Mouse (Mus musculus): ENCODE measurements around the gene Duox1. TPM values are rescaled to one million over a fixed set of nuclear protein-coding genes. Genes with fewer than 3 reads are reported as not detected.

The Duox1 gene
- polyA plus RNA-seq, 1 experiment from 2014 or later, result 0.12 TPM

DNA sequence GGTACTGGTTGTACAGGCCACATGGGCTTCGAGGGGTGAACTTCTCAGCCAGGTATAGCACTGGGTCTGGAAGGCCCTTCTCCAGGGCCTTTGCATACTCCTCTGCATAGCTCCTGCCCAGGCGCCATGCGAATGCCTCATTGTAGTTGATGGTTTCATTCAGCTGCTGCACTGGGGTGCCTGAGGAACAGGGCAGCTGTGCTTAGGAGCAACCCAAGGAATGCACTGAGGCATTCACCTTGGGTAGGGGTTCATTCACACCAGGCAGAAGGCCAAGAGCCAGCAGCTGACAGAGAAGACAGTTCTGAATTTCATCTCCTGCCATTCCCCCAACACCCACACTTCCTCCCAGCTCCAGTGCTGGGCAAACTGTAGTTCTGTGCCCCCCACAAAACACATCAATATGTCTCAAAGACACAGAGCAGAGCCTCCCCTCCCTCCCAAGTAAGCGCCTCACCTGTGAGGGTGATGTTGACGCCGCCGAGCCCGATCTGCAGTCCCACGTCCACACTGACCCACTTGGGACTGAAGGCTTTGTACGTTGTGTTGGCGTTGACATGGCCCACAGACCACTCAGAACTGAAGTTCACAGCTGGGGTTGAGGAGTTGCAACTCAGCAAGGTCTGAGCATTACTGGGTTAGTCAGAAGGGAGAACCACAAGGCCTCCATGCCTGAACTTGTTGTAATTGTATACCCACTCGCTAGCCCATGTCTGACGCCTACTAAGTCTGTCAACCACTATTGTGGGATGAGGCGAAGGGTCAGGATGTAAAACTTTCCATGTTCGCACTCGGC is 10.2 kb upstream of the Duox1 start:
- peaks cover 56% of the 10 kb centered on the region for H3K27me3 ChIP-seq (ENCODE audit: control insufficient read depth, insufficient read depth, low read length)
- no peak overlapping the region for H3K27ac ChIP-seq
- H3K4me1 ChIP-seq (replicated peaks; ENCODE audit: control insufficient read depth, insufficient read depth, low read length), result peaks cover 13% of the 10 kb centered on the region; the same call in 1 of the 2 replicates
- no peaks in the 10 kb centered on the region for H3K36me3 ChIP-seq (replicated peaks; ENCODE audit: control insufficient read depth, insufficient read depth)
- ATAC-seq (ENCODE audit: low FRiP score), result no peak
- no peak overlapping the region for H3K9ac ChIP-seq
- H3K4me2 ChIP-seq (replicated peaks), result no peak overlapping the region
- H3K4me3 ChIP-seq (replicated peaks; ENCODE audit: low read length), result no peak overlapping the region
- H3K9me3 ChIP-seq (ENCODE audit: control insufficient read depth, low read length), result no peaks in the 10 kb centered on the region
- WGBS, result 87% methylated on average over 16 of the region's 16 CpGs
- DNase-seq (ENCODE audit: low spot score), result no peak

DNA sequence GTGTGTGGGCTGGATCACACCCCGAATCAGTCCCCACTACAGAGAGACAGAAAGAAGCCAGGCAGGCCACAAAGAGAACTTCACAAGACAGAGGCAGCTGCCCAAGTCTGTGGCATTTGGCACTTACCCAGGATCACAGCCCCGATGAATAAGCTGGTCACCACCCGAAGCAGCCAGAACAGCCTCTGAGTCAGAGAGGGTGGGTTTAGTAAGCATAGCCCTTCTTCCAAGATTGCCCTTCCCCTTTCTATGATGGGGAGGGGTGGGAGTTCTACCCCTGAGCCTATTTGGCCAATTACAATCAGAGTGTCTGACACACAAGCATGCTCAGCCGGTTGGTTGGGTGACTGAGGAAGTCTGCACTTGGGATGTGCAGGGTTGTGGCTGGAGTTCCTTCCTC is 9.3 kb upstream of the Duox1 start:
- ATAC-seq (ENCODE audit: low FRiP score) (peak; percentile 32; the same call in 1 of the 2 replicates), DNase-seq (ENCODE audit: low spot score) (no peak)
- WGBS, result 46% methylated on average over 4 of the region's 4 CpGs
- Histone ChIP-seq H3K27me3 (ENCODE audit: control insufficient read depth, insufficient read depth, low read length) (peaks cover 47% of the 10 kb centered on the region), H3K9me3 (ENCODE audit: control insufficient read depth, low read length) (no peaks in the 10 kb centered on the region), H3K4me1 (replicated peaks; ENCODE audit: control insufficient read depth, insufficient read depth, low read length) (peaks cover 10% of the 10 kb centered on the region; the same call in 1 of the 2 replicates), H3K4me2 (replicated peaks) (no peak overlapping the region), H3K9ac (no peak overlapping the region), H3K36me3 (replicated peaks; ENCODE audit: control insufficient read depth, insufficient read depth) (no peaks in the 10 kb centered on the region), H3K27ac (no peak overlapping the region), H3K4me3 (replicated peaks; ENCODE audit: low read length) (no peak overlapping the region)

DNA sequence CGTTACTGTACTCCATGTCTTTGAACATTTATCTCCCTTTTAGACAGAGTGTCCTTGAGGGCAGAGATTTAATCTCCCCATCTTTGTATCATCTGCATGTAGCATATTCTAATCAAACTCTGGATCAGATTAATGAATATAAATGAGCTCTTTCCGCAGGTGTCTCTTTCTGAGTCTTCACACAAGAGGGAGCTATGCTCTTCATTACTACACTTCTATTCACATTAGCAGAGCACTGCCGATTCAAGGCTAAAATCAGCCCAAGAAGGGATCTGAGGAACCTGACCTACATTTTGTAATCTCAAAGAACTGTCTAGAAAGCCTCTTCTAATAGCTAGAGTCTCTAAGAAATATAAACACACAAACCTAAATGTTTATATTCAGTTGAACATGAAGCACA is 5.8 kb upstream of the Duox1 start:
- ATAC-seq (ENCODE audit: low FRiP score), result no peak
- peaks cover 34% of the 10 kb centered on the region for H3K27me3 ChIP-seq (ENCODE audit: control insufficient read depth, insufficient read depth, low read length)
- no peak overlapping the region for H3K27ac ChIP-seq
- no peak overlapping the region for H3K9ac ChIP-seq
- 27% methylated on average over 3 of the region's 3 CpGs for WGBS
- H3K9me3 ChIP-seq (ENCODE audit: control insufficient read depth, low read length), result no peaks in the 10 kb centered on the region
- peaks cover 9% of the 10 kb centered on the region; the same call in 1 of the 2 replicates for H3K4me1 ChIP-seq (replicated peaks; ENCODE audit: control insufficient read depth, insufficient read depth, low read length)
- no peak overlapping the region for H3K4me2 ChIP-seq (replicated peaks)
- H3K36me3 ChIP-seq (replicated peaks; ENCODE audit: control insufficient read depth, insufficient read depth), result no peaks in the 10 kb centered on the region
- DNase-seq (ENCODE audit: low spot score), result peak; percentile 50
- H3K4me3 ChIP-seq (replicated peaks; ENCODE audit: low read length), result no peak overlapping the region

DNA sequence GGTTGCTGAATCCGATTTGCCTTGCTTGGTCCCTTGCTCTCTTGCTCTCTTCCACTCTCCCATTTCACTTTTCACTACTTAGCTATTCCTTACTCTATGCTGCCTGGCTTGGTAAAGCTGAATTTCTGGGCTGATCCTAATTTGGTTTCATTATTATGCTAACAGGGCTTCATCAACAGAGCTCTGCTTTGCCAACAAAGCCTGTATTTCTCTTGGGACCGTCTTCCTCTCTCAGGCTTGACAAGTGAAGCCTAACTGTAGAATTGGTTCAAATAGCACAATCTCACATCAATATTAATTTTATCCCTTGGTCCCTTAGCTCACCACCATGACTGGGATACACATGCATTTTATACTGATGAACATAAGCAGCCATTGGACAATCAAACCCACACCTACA is 3.9 kb upstream of the Duox1 start:
- H3K27ac ChIP-seq, result no peak overlapping the region
- peaks cover 33% of the 10 kb centered on the region for H3K27me3 ChIP-seq (ENCODE audit: control insufficient read depth, insufficient read depth, low read length)
- 42% methylated on average over 2 of the region's 2 CpGs for WGBS
- H3K4me2 ChIP-seq (replicated peaks), result no peak overlapping the region
- H3K36me3 ChIP-seq (replicated peaks; ENCODE audit: control insufficient read depth, insufficient read depth), result no peaks in the 10 kb centered on the region
- H3K4me1 ChIP-seq (replicated peaks; ENCODE audit: control insufficient read depth, insufficient read depth, low read length), result peaks cover 9% of the 10 kb centered on the region; the same call in 1 of the 2 replicates
- H3K4me3 ChIP-seq (replicated peaks; ENCODE audit: low read length), result no peak overlapping the region
- DNase-seq (ENCODE audit: low spot score), result no peak
- no peaks in the 10 kb centered on the region for H3K9me3 ChIP-seq (ENCODE audit: control insufficient read depth, low read length)
- no peak for ATAC-seq (ENCODE audit: low FRiP score)
- no peak overlapping the region for H3K9ac ChIP-seq

DNA sequence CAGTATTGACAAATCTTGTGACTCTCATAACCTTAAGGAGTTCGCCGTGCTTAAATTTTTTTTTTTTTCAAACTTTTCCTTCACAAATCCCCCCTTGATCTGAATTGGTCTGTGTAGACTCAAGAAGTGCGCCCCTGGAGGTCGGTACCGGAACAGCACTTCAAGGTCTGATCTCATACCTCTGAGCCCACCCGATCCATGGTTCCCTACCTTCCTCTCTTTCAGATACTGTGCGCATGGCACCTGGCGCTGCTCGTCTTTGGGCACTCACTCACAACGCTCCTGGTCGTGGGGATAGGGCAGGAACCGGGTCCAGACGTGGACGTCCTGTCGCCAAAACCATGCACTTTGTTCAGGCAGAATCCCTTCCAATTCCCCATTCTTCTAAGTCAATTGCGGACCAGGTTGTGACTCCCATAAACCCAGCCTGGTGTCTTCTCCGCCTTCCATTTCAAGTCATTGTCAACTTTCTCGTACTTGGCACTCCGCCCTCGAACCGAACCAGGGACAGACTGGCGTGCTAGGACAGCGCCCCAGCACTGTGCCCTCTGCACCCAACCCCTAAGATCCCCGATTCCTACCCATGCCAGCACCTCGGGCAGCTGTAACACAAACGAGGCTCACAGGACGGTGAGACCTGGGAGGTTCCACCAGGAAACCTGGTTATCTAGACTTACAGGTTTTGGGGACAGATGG is 2.6 kb upstream of the Duox1 start:
- Histone ChIP-seq H3K9ac (no peak overlapping the region), H3K9me3 (ENCODE audit: control insufficient read depth, low read length) (no peaks in the 10 kb centered on the region), H3K4me3 (replicated peaks; ENCODE audit: low read length) (peak overlapping the region; percentile 19), H3K27ac (no peak overlapping the region), H3K4me1 (replicated peaks; ENCODE audit: control insufficient read depth, insufficient read depth, low read length) (peaks cover 9% of the 10 kb centered on the region; the same call in 1 of the 2 replicates), H3K27me3 (ENCODE audit: control insufficient read depth, insufficient read depth, low read length) (peaks cover 32% of the 10 kb centered on the region), H3K4me2 (replicated peaks) (peak overlapping the region; percentile 39), H3K36me3 (replicated peaks; ENCODE audit: control insufficient read depth, insufficient read depth) (no peaks in the 10 kb centered on the region)
- ATAC-seq (ENCODE audit: low FRiP score) (0 out of 2 replicates have a peak, but pooled peaks have one; percentile 31), DNase-seq (ENCODE audit: low spot score) (peak; percentile 80)
- 4% methylated on average over 27 of the region's 27 CpGs for WGBS

DNA sequence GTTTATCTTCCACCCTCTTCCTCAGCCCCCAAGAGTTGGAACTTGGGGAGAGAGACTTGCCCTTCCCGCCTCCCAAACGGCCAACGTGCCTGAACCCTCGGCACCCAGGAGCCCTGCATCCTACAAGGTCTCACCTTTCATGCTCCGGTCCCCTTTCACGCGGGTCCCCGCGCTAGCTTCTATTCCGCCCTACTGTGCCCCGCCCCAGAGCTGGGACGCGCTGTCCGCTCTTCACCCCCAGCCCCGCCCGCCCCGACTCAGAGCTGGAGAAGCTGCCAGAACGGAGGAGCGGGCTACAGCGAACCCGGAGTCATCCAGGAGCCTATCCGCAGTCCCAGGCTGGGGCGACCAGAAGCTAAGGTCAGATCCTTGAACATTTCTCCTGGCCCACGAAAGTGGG is 1.9 kb upstream of the Duox1 start, which contains the start of gene Duoxa1:
Duoxa1 (minus strand) TSS at position 195 of the 400 bp plus-strand sequence.
- Histone ChIP-seq H3K4me2 (replicated peaks) (peak within 1 kb of the TSS; percentile 39), H3K9me3 (ENCODE audit: control insufficient read depth, low read length) (no peaks in the 10 kb centered on the region), H3K4me3 (replicated peaks; ENCODE audit: low read length) (peak within 1 kb of the TSS; percentile 19), H3K4me1 (replicated peaks; ENCODE audit: control insufficient read depth, insufficient read depth, low read length) (peaks cover 9% of the 10 kb centered on the region; the same call in 1 of the 2 replicates), H3K36me3 (replicated peaks; ENCODE audit: control insufficient read depth, insufficient read depth) (no peaks in the 10 kb centered on the region), H3K27ac (no peak within 1 kb of the TSS), H3K27me3 (ENCODE audit: control insufficient read depth, insufficient read depth, low read length) (peaks cover 32% of the 10 kb centered on the region), H3K9ac (0 out of 2 replicates have a peak within 1 kb of the TSS, but pooled peaks have one; percentile 8)
- DNase-seq (ENCODE audit: low spot score) (no peak), ATAC-seq (ENCODE audit: low FRiP score) (no peak)
- WGBS, result 3% methylated on average over 24 of the region's 24 CpGs

DNA sequence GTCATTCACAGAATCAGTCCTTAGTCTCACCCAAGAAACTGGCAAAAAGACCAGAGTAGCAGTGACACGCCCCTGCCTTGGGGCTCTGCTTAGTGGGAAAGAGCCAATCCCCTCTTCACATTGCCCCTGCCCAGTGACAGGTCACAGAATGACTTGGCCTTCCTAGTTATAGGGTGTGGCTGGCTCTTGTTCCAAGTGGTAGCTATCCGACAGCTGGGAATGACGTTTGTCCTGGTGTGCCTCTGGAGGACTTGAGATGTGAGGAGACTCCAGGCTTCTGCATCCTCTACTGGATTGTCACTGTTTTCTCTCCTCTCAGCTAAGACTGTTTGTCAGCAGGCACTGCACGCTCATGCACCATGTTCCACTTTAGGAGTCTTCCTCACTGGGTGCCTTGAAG is 1.9 kb downstream of the Duox1 start:
- no peak overlapping the region for H3K27ac ChIP-seq

DNA sequence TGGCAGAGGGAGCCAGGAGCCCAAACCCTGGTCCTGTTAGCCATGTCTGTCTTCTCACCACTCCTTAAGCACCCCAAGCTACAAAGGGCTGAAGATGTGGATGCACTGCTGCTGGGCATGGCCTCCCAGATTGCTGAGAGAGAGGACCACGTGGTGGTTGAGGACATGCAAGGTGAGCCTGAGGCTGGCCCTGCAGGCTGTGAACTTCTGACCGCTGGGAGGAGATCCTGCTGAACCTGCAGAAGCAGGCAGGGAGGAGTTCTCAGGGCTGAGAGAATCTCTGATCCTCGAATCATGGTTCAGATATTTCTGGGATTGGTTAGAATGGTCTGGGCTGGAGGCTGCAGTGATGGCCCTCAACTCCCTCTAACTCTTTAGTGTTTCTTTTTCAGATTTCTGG is 8.5 kb downstream of the Duox1 start:
- Histone ChIP-seq H3K4me3 (replicated peaks; ENCODE audit: low read length) (no peak overlapping the region), H3K9me3 (ENCODE audit: control insufficient read depth, low read length) (no peaks in the 10 kb centered on the region), H3K9ac (no peak overlapping the region), H3K27me3 (ENCODE audit: control insufficient read depth, insufficient read depth, low read length) (no peaks in the 10 kb centered on the region), H3K27ac (no peak overlapping the region), H3K36me3 (replicated peaks; ENCODE audit: control insufficient read depth, insufficient read depth) (no peaks in the 10 kb centered on the region), H3K4me2 (replicated peaks) (no peak overlapping the region), H3K4me1 (replicated peaks; ENCODE audit: control insufficient read depth, insufficient read depth, low read length) (no peaks in the 10 kb centered on the region)
- 52% methylated on average over 3 of the region's 3 CpGs for WGBS
- no peak for DNase-seq (ENCODE audit: low spot score)
- no peak for ATAC-seq (ENCODE audit: low FRiP score)

More for the DNA sequence above, 1.9 kb downstream of the Duox1 start:
- H3K9me3 ChIP-seq (ENCODE audit: control insufficient read depth, low read length), result no peaks in the 10 kb centered on the region
- no peaks in the 10 kb centered on the region for H3K36me3 ChIP-seq (replicated peaks; ENCODE audit: control insufficient read depth, insufficient read depth)
- peaks cover 9% of the 10 kb centered on the region; the same call in 1 of the 2 replicates for H3K4me1 ChIP-seq (replicated peaks; ENCODE audit: control insufficient read depth, insufficient read depth, low read length)
- DNase-seq (ENCODE audit: low spot score), result no peak
- WGBS, result 82% methylated on average over 4 of the region's 4 CpGs
- no peak overlapping the region for H3K9ac ChIP-seq
- no peak overlapping the region for H3K4me3 ChIP-seq (replicated peaks; ENCODE audit: low read length)
- no peak overlapping the region for H3K4me2 ChIP-seq (replicated peaks)
- ATAC-seq (ENCODE audit: low FRiP score), result no peak
- peaks cover 32% of the 10 kb centered on the region for H3K27me3 ChIP-seq (ENCODE audit: control insufficient read depth, insufficient read depth, low read length)

DNA sequence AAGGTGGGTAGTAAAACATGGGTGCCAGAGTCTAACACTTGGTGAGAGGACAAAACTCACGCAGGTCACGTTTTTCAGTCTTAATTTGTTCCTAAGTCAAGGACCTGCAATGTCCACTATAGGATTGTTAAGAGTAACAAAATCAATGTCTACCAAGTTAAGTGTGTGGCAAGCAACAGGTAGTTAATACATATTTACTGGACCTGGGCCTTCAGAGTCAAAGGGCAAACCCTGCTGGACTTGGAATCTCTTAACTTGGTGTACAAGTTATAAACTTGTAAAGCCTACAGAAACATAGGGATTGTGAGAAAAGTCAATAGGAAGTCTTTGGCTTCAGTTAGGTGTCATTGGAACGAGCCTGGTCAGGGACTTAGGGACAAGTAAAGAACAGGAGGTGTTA is 9.1 kb downstream of the Duox1 start:
- WGBS, result 90% methylated on average over 3 of the region's 3 CpGs
- Histone ChIP-seq H3K27me3 (ENCODE audit: control insufficient read depth, insufficient read depth, low read length) (no peaks in the 10 kb centered on the region), H3K4me1 (replicated peaks; ENCODE audit: control insufficient read depth, insufficient read depth, low read length) (no peaks in the 10 kb centered on the region), H3K4me3 (replicated peaks; ENCODE audit: low read length) (no peak overlapping the region), H3K9me3 (ENCODE audit: control insufficient read depth, low read length) (no peaks in the 10 kb centered on the region), H3K27ac (no peak overlapping the region), H3K9ac (no peak overlapping the region), H3K36me3 (replicated peaks; ENCODE audit: control insufficient read depth, insufficient read depth) (no peaks in the 10 kb centered on the region), H3K4me2 (replicated peaks) (no peak overlapping the region)
- no peak for ATAC-seq (ENCODE audit: low FRiP score)
- no peak for DNase-seq (ENCODE audit: low spot score)

Measured in hindbrain, embryonic 14.5 days (tissue).